Mouse (Mus musculus): ENCODE data around the gene Phgr1.

Phgr1 gene

DNA sequence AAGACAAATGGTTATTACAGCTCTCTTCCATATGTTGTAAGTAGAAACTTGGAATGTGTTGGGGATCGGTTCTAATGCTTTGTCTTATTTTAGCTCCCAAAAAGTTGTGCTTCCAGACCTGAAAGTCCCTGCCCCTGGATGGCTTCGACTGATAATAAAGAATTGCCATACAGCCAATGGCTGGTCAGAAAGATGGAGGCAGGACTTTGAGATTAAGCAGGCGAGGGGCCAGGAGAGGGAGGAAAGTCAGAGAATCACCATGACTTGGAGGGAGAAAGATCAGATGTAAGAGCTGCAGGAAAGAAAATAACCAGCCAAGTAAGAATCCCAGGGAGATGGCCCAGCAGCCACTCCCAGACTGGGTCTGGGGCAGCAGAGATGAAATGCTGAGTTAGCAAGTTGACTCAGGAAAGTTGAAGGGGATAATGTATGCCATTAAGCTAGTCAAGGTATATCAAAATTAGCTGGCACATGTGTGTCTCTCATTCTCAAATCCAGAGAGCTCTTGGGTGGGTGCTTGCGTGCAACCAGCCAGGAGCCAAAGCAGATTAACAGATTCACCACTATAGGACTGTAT lies 30.1 kb downstream of the Phgr1 start:
- in situ Hi-C loops (cut with MboI; ENCODE audit: unreplicated experiment in 2 of 2), result no loop called here

DNA sequence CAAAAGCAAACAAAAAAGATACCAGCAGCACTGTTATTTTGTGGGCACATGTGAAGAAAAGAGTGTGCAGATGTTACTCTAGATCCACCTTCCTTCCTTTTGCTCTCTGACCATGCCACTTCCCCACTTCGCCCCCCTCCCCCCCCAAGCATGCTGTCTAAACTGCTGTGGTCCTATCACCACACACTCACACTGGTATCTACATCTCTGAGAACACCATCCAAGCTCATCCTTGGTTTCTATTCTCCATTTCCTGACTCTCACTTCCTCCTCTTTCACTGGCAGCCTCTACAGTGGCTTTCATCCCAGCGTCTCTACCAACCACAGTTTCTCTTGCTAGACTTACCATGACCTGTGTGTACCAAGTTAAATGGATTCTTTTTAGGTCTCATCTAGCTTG lies 31.9 kb downstream of the Phgr1 start:
- in situ Hi-C loops (cut with MboI; ENCODE audit: unreplicated experiment in 2 of 2), result no loop called here

DNA sequence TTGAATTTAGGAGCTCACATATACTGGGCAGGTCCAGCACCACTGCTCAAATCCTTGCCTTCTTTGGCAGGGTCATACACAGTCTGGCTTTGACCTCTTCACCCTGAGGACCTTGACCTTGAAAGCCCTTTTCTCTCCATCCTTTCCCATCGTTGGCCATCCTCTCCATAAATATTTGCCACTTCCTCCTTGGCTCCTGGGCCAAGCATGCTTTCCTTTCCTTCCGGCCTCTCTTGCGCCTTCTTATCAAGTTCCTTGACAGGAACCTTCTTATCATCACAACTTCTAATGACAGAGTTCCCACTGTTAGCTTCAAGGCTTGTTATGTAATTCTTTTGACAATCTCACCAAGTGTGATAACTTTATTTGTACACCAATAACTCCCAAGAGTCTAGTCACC lies 32.6 kb downstream of the Phgr1 start:
- in situ Hi-C loops (cut with MboI; ENCODE audit: unreplicated experiment in 2 of 2), result no loop called here

GRCm38 (mm10) chr2:118805756-118806155 lies 33.2 kb downstream of the Phgr1 start:
- in situ Hi-C loops (cut with MboI; ENCODE audit: unreplicated experiment in 2 of 2), result no loop called here

GRCm38 (mm10) chr2:118806860-118807259 lies 34.3 kb downstream of the Phgr1 start:
- in situ Hi-C loops (cut with MboI; ENCODE audit: unreplicated experiment in 2 of 2), result no loop called here

DNA sequence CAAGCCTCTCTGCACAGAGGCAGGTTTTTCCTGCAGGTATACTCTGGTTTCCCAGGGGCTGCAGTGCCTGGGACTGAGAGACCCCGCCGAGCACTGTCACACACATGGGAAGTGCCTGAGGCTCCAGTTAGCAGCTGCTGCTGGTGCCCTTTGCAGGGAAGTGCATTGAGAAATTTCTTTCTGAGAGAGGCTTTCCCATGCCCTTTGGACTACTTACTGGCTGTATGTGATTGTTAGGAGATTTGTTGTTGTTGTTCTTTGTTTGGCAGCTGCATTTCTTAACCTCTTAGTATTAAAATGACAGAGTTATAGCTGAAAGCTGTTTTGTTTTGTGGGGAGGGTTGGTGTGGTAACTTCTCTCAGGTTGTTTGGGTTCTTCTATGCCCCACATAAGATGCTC lies 38.3 kb downstream of the Phgr1 start:
- in situ Hi-C loops (cut with MboI; ENCODE audit: unreplicated experiment in 2 of 2), result no loop called here

DNA sequence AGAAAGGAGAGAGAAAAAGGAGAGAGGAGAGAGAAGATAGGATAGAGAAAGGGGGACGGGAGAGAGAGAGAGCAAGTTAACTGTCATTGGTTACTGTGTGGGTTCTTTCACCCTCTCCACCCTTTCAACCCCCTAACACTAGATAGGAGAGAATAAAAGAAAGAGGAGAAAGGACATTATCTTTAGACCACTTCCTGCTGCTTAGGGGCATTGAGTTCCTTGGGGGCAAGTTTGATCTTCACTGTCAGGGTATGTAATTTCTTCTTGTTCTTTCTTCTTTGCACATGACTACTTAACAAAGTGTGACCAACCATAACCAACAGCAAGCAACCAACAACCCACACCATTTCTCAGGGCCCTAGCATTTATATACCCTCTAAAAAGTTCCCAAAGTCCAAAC lies 40.2 kb downstream of the Phgr1 start:
- in situ Hi-C loops (cut with MboI; ENCODE audit: unreplicated experiment in 2 of 2), result no loop called here

- in situ Hi-C loops (cut with MboI; ENCODE audit: unreplicated experiment in 2 of 2), result no loop called here
Measured at GRCm38 (mm10) chr2:118813981-118814836, 41.6 kb downstream of the Phgr1 start, which contains the start of gene Knstrn. TSS of gene Knstrn (plus strand) at chr2:118814003.

DNA sequence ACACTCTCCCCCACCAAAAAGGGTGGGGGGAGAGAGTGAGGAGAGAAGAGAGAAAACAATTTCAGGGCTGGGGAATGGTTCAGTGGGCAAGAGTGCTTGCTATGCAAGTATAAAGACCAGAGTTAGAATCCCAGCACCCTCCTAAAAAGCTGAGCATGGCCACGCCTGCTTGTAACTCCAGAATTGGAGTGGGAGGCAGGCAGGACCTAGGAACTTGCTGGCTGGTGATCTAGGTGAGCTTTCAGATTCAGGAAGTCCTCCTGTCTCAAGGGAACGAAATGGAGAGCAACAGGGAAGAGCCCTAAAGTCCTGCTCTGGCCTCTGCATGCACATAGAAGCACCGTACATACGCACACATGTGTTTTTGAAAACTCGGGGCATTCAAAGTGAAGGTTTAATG lies 50.2 kb downstream of the Phgr1 start:
- in situ Hi-C loops (cut with MboI; ENCODE audit: unreplicated experiment in 2 of 2), result no loop called here

- in situ Hi-C loops (cut with MboI; ENCODE audit: unreplicated experiment in 2 of 2), result no loop called here
Measured at GRCm38 (mm10) chr2:118824396-118824795, 51.8 kb downstream of the Phgr1 start.
